15 mouse cellular contexts compared by ENCODE assay signal in genomic region chr5:61355263-61355981, GRCm38 (mm10).
DNase-seq lines count a peak whose midpoint lies in the region; ATAC-seq lines count a peak whose summit lies in the region.
"Had no signal": no experiment of that assay in that cellular context is flagged by ENCODE, and none has a peak within 500 bp of the region (broad histone marks: within the 10 kb centered on the region; RNA-seq: fewer than 3 reads in every experiment).

No protein-coding gene starts in this region.

- peak; percentile 79 for ATAC-seq in forebrain, embryonic 11.5 days (replicated peaks; ENCODE audit: low FRiP score)
- ATAC-seq in midbrain, embryonic 12.5 days (ENCODE audit: low FRiP score, low read depth) = peak; percentile 41; the same call in 1 of the 2 replicates
- no peak for ATAC-seq in midbrain, embryonic 13.5 days
- peak; percentile 88; the same call in 1 of the 2 replicates for ATAC-seq in forebrain, embryonic 12.5 days (ENCODE audit: low FRiP score)
- ATAC-seq in midbrain, embryonic 16.5 days = peak; percentile 39; the same call in 1 of the 2 replicates
- no peak for ATAC-seq in liver, embryonic 11.5 days (replicated peaks; ENCODE audit: low FRiP score)

- no peak for DNase-seq in forebrain, embryonic 11.5 days (ENCODE audit: low spot score)
- DNase-seq in forebrain, embryonic 10.5 days (ENCODE audit: extremely low spot score, low spot score) = no peak
- DNase-seq in liver, embryonic 11.5 days (ENCODE audit: low spot score) = no peak
- DNase-seq: adrenal gland, adult 2 months; cerebellum, adult 9-10 months; heart, adult 11 months; liver; thymus, postnatal 14 days had no signal

- H3K36me3 ChIP-seq in forebrain, embryonic 11.5 days (ENCODE audit: control insufficient read depth, insufficient read depth, low read length) = no peaks in the 10 kb centered on the region
- H3K36me3 ChIP-seq in forebrain, embryonic 10.5 days (replicated peaks) = no peaks in the 10 kb centered on the region
- no peaks in the 10 kb centered on the region for H3K36me3 ChIP-seq in midbrain, embryonic 12.5 days
- no peaks in the 10 kb centered on the region for H3K36me3 ChIP-seq in midbrain, embryonic 13.5 days
- no peaks in the 10 kb centered on the region for H3K36me3 ChIP-seq in forebrain, embryonic 12.5 days (replicated peaks)
- no peaks in the 10 kb centered on the region for H3K36me3 ChIP-seq in midbrain, embryonic 16.5 days (ENCODE audit: control insufficient read depth, insufficient read depth, low read length)
- no peaks in the 10 kb centered on the region for H3K36me3 ChIP-seq in liver, embryonic 11.5 days (ENCODE audit: control insufficient read depth, insufficient read depth, low read length)
- H3K36me3 ChIP-seq: heart, embryonic 15.5 days; lung, embryonic 15.5 days had no signal

- H3K27me3 ChIP-seq in forebrain, embryonic 11.5 days (ENCODE audit: control insufficient read depth, insufficient read depth, low read length) = no peaks in the 10 kb centered on the region
- no peaks in the 10 kb centered on the region for H3K27me3 ChIP-seq in forebrain, embryonic 10.5 days (ENCODE audit: poor library complexity, severe bottlenecking)
- no peaks in the 10 kb centered on the region for H3K27me3 ChIP-seq in midbrain, embryonic 12.5 days
- H3K27me3 ChIP-seq in midbrain, embryonic 13.5 days = no peaks in the 10 kb centered on the region
- no peaks in the 10 kb centered on the region for H3K27me3 ChIP-seq in forebrain, embryonic 12.5 days
- no peaks in the 10 kb centered on the region for H3K27me3 ChIP-seq in midbrain, embryonic 16.5 days (ENCODE audit: control insufficient read depth, insufficient read depth, low read depth, low read length)
- H3K27me3 ChIP-seq in liver, embryonic 11.5 days (replicated peaks; ENCODE audit: control insufficient read depth, insufficient read depth, low read length) = no peaks in the 10 kb centered on the region
- H3K27me3 ChIP-seq: heart, embryonic 15.5 days; lung, embryonic 15.5 days had no signal

- H3K9me3 ChIP-seq in forebrain, embryonic 11.5 days (ENCODE audit: control insufficient read depth, low read length) = no peaks in the 10 kb centered on the region
- H3K9me3 ChIP-seq in forebrain, embryonic 10.5 days = no peaks in the 10 kb centered on the region
- H3K9me3 ChIP-seq in midbrain, embryonic 12.5 days = no peaks in the 10 kb centered on the region
- H3K9me3 ChIP-seq in midbrain, embryonic 13.5 days = no peaks in the 10 kb centered on the region
- no peaks in the 10 kb centered on the region for H3K9me3 ChIP-seq in forebrain, embryonic 12.5 days
- no peaks in the 10 kb centered on the region for H3K9me3 ChIP-seq in midbrain, embryonic 16.5 days (replicated peaks; ENCODE audit: control insufficient read depth, low read length, poor library complexity, severe bottlenecking)
- H3K9me3 ChIP-seq in liver, embryonic 11.5 days (ENCODE audit: control insufficient read depth, low read length) = no peaks in the 10 kb centered on the region
- H3K9me3 ChIP-seq: heart, embryonic 15.5 days; lung, embryonic 15.5 days had no signal

- H3K4me2 ChIP-seq in forebrain, embryonic 11.5 days (ENCODE audit: low read depth, low read length, severe bottlenecking) = no peak overlapping the region
- H3K4me2 ChIP-seq in midbrain, embryonic 12.5 days (replicated peaks) = no peak overlapping the region
- H3K4me2 ChIP-seq in midbrain, embryonic 13.5 days (replicated peaks) = no peak overlapping the region
- no peak overlapping the region for H3K4me2 ChIP-seq in forebrain, embryonic 12.5 days
- H3K4me2 ChIP-seq in midbrain, embryonic 16.5 days (ENCODE audit: low read length) = no peak overlapping the region
- H3K4me2 ChIP-seq in liver, embryonic 11.5 days = no peak overlapping the region
- H3K4me2 ChIP-seq: heart, embryonic 15.5 days; lung, embryonic 15.5 days had no signal

- no peak overlapping the region for H3K27ac ChIP-seq in forebrain, embryonic 11.5 days (ENCODE audit: low read depth, low read length)
- H3K27ac ChIP-seq in forebrain, embryonic 10.5 days = no peak overlapping the region
- no peak overlapping the region for H3K27ac ChIP-seq in midbrain, embryonic 12.5 days (replicated peaks)
- H3K27ac ChIP-seq in midbrain, embryonic 13.5 days = no peak overlapping the region
- no peak overlapping the region for H3K27ac ChIP-seq in forebrain, embryonic 12.5 days
- H3K27ac ChIP-seq in midbrain, embryonic 16.5 days (ENCODE audit: low read length) = no peak overlapping the region
- H3K27ac ChIP-seq in liver, embryonic 11.5 days (ENCODE audit: low read depth, low read length) = no peak overlapping the region
- H3K27ac ChIP-seq: heart, embryonic 15.5 days; lung, embryonic 15.5 days; stomach, postnatal 0 days had no signal

- whole genome bisulfite sequencing in forebrain, embryonic 11.5 days = 84% methylated on average over 6 of the region's 6 CpGs
- 91% methylated on average over 6 of the region's 6 CpGs for WGBS in forebrain, embryonic 10.5 days
- WGBS in midbrain, embryonic 12.5 days = 92% methylated on average over 6 of the region's 6 CpGs
- whole genome bisulfite sequencing in midbrain, embryonic 13.5 days = 81% methylated on average over 6 of the region's 6 CpGs
- 60% methylated on average over 6 of the region's 6 CpGs for WGBS in forebrain, embryonic 12.5 days
- 65% methylated on average over 6 of the region's 6 CpGs for WGBS in midbrain, embryonic 16.5 days
- WGBS in liver, embryonic 11.5 days = 87% methylated on average over 6 of the region's 6 CpGs

- no peak overlapping the region for H3K9ac ChIP-seq in forebrain, embryonic 11.5 days (ENCODE audit: low read length)
- no peak overlapping the region for H3K9ac ChIP-seq in midbrain, embryonic 12.5 days (replicated peaks)
- H3K9ac ChIP-seq in midbrain, embryonic 13.5 days (replicated peaks) = no peak overlapping the region
- H3K9ac ChIP-seq in forebrain, embryonic 12.5 days = no peak overlapping the region
- H3K9ac ChIP-seq in midbrain, embryonic 16.5 days (ENCODE audit: low read depth, low read length) = no peak overlapping the region
- no peak overlapping the region for H3K9ac ChIP-seq in liver, embryonic 11.5 days (ENCODE audit: low read depth, low read length)
- H3K9ac ChIP-seq: heart, embryonic 15.5 days; lung, embryonic 15.5 days had no signal

- no peaks in the 10 kb centered on the region for H3K4me1 ChIP-seq in forebrain, embryonic 11.5 days (replicated peaks; ENCODE audit: control insufficient read depth, insufficient read depth, low read length)
- H3K4me1 ChIP-seq in forebrain, embryonic 10.5 days = no peaks in the 10 kb centered on the region
- no peaks in the 10 kb centered on the region for H3K4me1 ChIP-seq in midbrain, embryonic 12.5 days
- no peaks in the 10 kb centered on the region for H3K4me1 ChIP-seq in midbrain, embryonic 13.5 days (replicated peaks)
- no peaks in the 10 kb centered on the region for H3K4me1 ChIP-seq in forebrain, embryonic 12.5 days
- no peaks in the 10 kb centered on the region for H3K4me1 ChIP-seq in midbrain, embryonic 16.5 days (ENCODE audit: control insufficient read depth, insufficient read depth, low read length)
- no peaks in the 10 kb centered on the region for H3K4me1 ChIP-seq in liver, embryonic 11.5 days (replicated peaks; ENCODE audit: control insufficient read depth, insufficient read depth, low read length)
- H3K4me1 ChIP-seq: heart, embryonic 15.5 days; lung, embryonic 15.5 days had no signal

- no peak overlapping the region for H3K4me3 ChIP-seq in forebrain, embryonic 11.5 days (ENCODE audit: low read depth, low read length)
- no peak overlapping the region for H3K4me3 ChIP-seq in forebrain, embryonic 10.5 days
- no peak overlapping the region for H3K4me3 ChIP-seq in midbrain, embryonic 12.5 days
- no peak overlapping the region for H3K4me3 ChIP-seq in midbrain, embryonic 13.5 days (replicated peaks)
- H3K4me3 ChIP-seq in forebrain, embryonic 12.5 days (replicated peaks) = no peak overlapping the region
- no peak overlapping the region for H3K4me3 ChIP-seq in midbrain, embryonic 16.5 days (ENCODE audit: low read depth, low read length)
- H3K4me3 ChIP-seq in liver, embryonic 11.5 days (ENCODE audit: low read depth, low read length) = no peak overlapping the region
- H3K4me3 ChIP-seq: heart, embryonic 15.5 days; lung, embryonic 15.5 days had no signal

Comparison
In these comparisons a context has a peak if more than half of its experiments do, and no peak if none do; other contexts are left out.
1. ATAC-seq: peak in forebrain, embryonic 11.5 days (single experiment), midbrain, embryonic 12.5 days (single experiment), forebrain, embryonic 12.5 days (single experiment) and midbrain, embryonic 16.5 days (single experiment); none in midbrain, embryonic 13.5 days (single experiment) and liver, embryonic 11.5 days (single experiment).